In genomic region chr7:75506628-75507027, GRCm38 (mm10) we compare ENCODE assay signal across 29 mouse cellular contexts. TPM values are rescaled to one million over a fixed set of nuclear protein-coding genes. Genes with fewer than 3 reads are reported as not detected.
A peak's percentile ranks its signal among the peaks of the same experiment; 100 is the strongest.
DNase-seq lines count a peak whose midpoint lies in the region; ATAC-seq and TF ChIP-seq lines count a peak whose summit lies in the region.
"Had no signal": no experiment of that assay in that cellular context is flagged by ENCODE, and none has a peak within 500 bp of the region (broad histone marks: within the 10 kb centered on the region; RNA-seq: fewer than 3 reads in every experiment).

No protein-coding gene starts in this region.

- no peak for DNase-seq in embryonic facial prominence, embryonic 10.5 days (ENCODE audit: low spot score)
- DNase-seq in heart, adult 2 months, result no peak
- DNase-seq in heart, adult 18-20 months, result no peak
- DNase-seq in stomach, postnatal 0 days (ENCODE audit: low spot score), result no peak
- no peak for DNase-seq in spleen, adult 18-20 months
- DNase-seq: adrenal gland, postnatal 10 days; adrenal gland, postnatal 36 days; B cell, adult 2 months; cerebellum, adult 18-20 months; cerebellum, adult 9-10 months; cerebellum, postnatal 14 days; gastrocnemius, postnatal 14 days; heart, postnatal 36 days; kidney, adult 2 months had no signal

- H3K4me3 ChIP-seq in embryonic facial prominence, embryonic 15.5 days (replicated peaks), result no peak overlapping the region
- no peak overlapping the region for H3K4me3 ChIP-seq in embryonic facial prominence, embryonic 10.5 days
- H3K4me3 ChIP-seq in heart, adult 2 months, result no peak overlapping the region
- H3K4me3 ChIP-seq in intestine, embryonic 16.5 days (ENCODE audit: low read length), result no peak overlapping the region
- H3K4me3 ChIP-seq in intestine, embryonic 15.5 days (replicated peaks), result no peak overlapping the region
- H3K4me3 ChIP-seq in stomach, postnatal 0 days (ENCODE audit: low read depth, low read length), result no peak overlapping the region
- H3K4me3 ChIP-seq: embryonic facial prominence, embryonic 12.5 days; erythroblast, embryonic 14.5 days; forebrain, embryonic 12.5 days; heart, embryonic 12.5 days; hindbrain, embryonic 10.5 days had no signal

- TF ChIP-seq CTCF in heart, adult 2 months (IDR thresholded peaks at IDR 0.05), result no peak
- no peak for TF ChIP-seq CTCF in stomach, postnatal 0 days (IDR thresholded peaks at IDR 0.05; ENCODE audit: low read depth)

- no peak for TF ChIP-seq POLR2A in heart, adult 2 months (IDR thresholded peaks at IDR 0.05; ENCODE audit: insufficient read depth, low read depth, low read length)

- TF ChIP-seq EP300 in heart, adult 2 months (IDR thresholded peaks at IDR 0.05; ENCODE audit: insufficient read depth, low read depth, low read length), result no peak
- no peak for TF ChIP-seq EP300 in stomach, postnatal 0 days (optimal IDR thresholded peaks at IDR 0.05)

- H3K79me2 ChIP-seq in heart, adult 2 months (replicated peaks; ENCODE audit: control insufficient read depth, insufficient read depth, low read length), result peaks cover 4% of the 10 kb centered on the region

- ATAC-seq in embryonic facial prominence, embryonic 15.5 days (ENCODE audit: insufficient number of reproducible peaks, low FRiP score, low TSS enrichment, low read depth), result no peak
- ATAC-seq in intestine, embryonic 16.5 days, result no peak
- ATAC-seq in intestine, embryonic 15.5 days, result no peak
- no peak for ATAC-seq in stomach, postnatal 0 days (ENCODE audit: low FRiP score, low TSS enrichment)
- ATAC-seq: forebrain, embryonic 16.5 days; hindbrain, postnatal 0 days; inflammation-experienced regulatory T-cells, adult 6 months; Patski had no signal

- intact Hi-C loops in heart, adult 2 months (cut with DNase I), result loop anchor here (5.0 kb wide), 1 partner anchor 49 kb away; the partner anchor contains the start of gene Akap13

- 63% methylated on average over 4 of the region's 4 CpGs for WGBS in embryonic facial prominence, embryonic 15.5 days
- WGBS in embryonic facial prominence, embryonic 10.5 days, result 90% methylated on average over 4 of the region's 4 CpGs
- 64% methylated on average over 4 of the region's 4 CpGs for WGBS in heart, adult 2 months
- WGBS in intestine, embryonic 16.5 days, result 56% methylated on average over 4 of the region's 4 CpGs
- 70% methylated on average over 4 of the region's 4 CpGs for WGBS in intestine, embryonic 15.5 days
- WGBS in stomach, postnatal 0 days, result 66% methylated on average over 4 of the region's 4 CpGs

- H3K9ac ChIP-seq in embryonic facial prominence, embryonic 15.5 days, result no peak overlapping the region
- no peak overlapping the region for H3K9ac ChIP-seq in heart, adult 2 months (ENCODE audit: low read depth, low read length)
- no peak overlapping the region for H3K9ac ChIP-seq in intestine, embryonic 16.5 days (ENCODE audit: low read depth, low read length)
- H3K9ac ChIP-seq in intestine, embryonic 15.5 days, result no peak overlapping the region
- H3K9ac ChIP-seq in stomach, postnatal 0 days (ENCODE audit: low read length), result no peak overlapping the region
- H3K9ac ChIP-seq: embryonic facial prominence, embryonic 12.5 days; forebrain, embryonic 12.5 days; heart, embryonic 12.5 days; hindbrain, embryonic 14.5 days had no signal

- no peaks in the 10 kb centered on the region for H3K9me3 ChIP-seq in embryonic facial prominence, embryonic 15.5 days (replicated peaks)
- no peaks in the 10 kb centered on the region for H3K9me3 ChIP-seq in embryonic facial prominence, embryonic 10.5 days
- no peaks in the 10 kb centered on the region for H3K9me3 ChIP-seq in intestine, embryonic 16.5 days (ENCODE audit: control insufficient read depth, low read length)
- H3K9me3 ChIP-seq in intestine, embryonic 15.5 days, result no peaks in the 10 kb centered on the region
- H3K9me3 ChIP-seq in stomach, postnatal 0 days (ENCODE audit: control insufficient read depth, low read length), result no peaks in the 10 kb centered on the region
- H3K9me3 ChIP-seq: embryonic facial prominence, embryonic 12.5 days; forebrain, embryonic 12.5 days; G1E; heart, embryonic 12.5 days; hindbrain, embryonic 10.5 days had no signal

- H3K27me3 ChIP-seq in embryonic facial prominence, embryonic 15.5 days, result no peaks in the 10 kb centered on the region
- no peaks in the 10 kb centered on the region for H3K27me3 ChIP-seq in embryonic facial prominence, embryonic 10.5 days (replicated peaks; ENCODE audit: low read depth, poor library complexity, severe bottlenecking)
- no peaks in the 10 kb centered on the region for H3K27me3 ChIP-seq in heart, adult 2 months (ENCODE audit: control insufficient read depth, insufficient read depth, low read length)
- no peaks in the 10 kb centered on the region for H3K27me3 ChIP-seq in intestine, embryonic 16.5 days (replicated peaks; ENCODE audit: control insufficient read depth, insufficient read depth, low read length)
- H3K27me3 ChIP-seq in intestine, embryonic 15.5 days (replicated peaks), result no peaks in the 10 kb centered on the region
- no peaks in the 10 kb centered on the region for H3K27me3 ChIP-seq in stomach, postnatal 0 days (ENCODE audit: control insufficient read depth, insufficient read depth, low read length)
- H3K27me3 ChIP-seq: CH12.LX; embryonic facial prominence, embryonic 12.5 days; forebrain, embryonic 12.5 days; heart, embryonic 12.5 days; Patski had no signal

- peak overlapping the region; percentile 6; the same call in 1 of the 2 replicates for H3K27ac ChIP-seq in embryonic facial prominence, embryonic 15.5 days (replicated peaks)
- no peak overlapping the region for H3K27ac ChIP-seq in embryonic facial prominence, embryonic 10.5 days (replicated peaks)
- peak overlapping the region; percentile 6; the same call in 1 of the 2 replicates for H3K27ac ChIP-seq in heart, adult 2 months
- 0 out of 2 replicates have a peak overlapping the region, but pooled peaks have one; percentile 18 for H3K27ac ChIP-seq in intestine, embryonic 16.5 days (ENCODE audit: low read length)
- no peak overlapping the region for H3K27ac ChIP-seq in intestine, embryonic 15.5 days
- H3K27ac ChIP-seq in stomach, postnatal 0 days (replicated peaks), result 0 out of 2 replicates have a peak overlapping the region, but pooled peaks have one; percentile 26
- H3K27ac ChIP-seq: embryonic facial prominence, embryonic 12.5 days; forebrain, embryonic 12.5 days; hindbrain, embryonic 10.5 days; hindbrain, embryonic 14.5 days; hindbrain, postnatal 0 days had no signal

- H3K4me2 ChIP-seq in embryonic facial prominence, embryonic 15.5 days (replicated peaks), result no peak overlapping the region
- no peak overlapping the region for H3K4me2 ChIP-seq in intestine, embryonic 16.5 days (ENCODE audit: low read depth, low read length)
- no peak overlapping the region for H3K4me2 ChIP-seq in intestine, embryonic 15.5 days (replicated peaks)
- H3K4me2 ChIP-seq in stomach, postnatal 0 days (replicated peaks; ENCODE audit: low read depth), result no peak overlapping the region
- H3K4me2 ChIP-seq: embryonic facial prominence, embryonic 12.5 days; forebrain, embryonic 12.5 days; heart, embryonic 12.5 days; hindbrain, embryonic 14.5 days had no signal

- H3K36me3 ChIP-seq in embryonic facial prominence, embryonic 15.5 days, result no peaks in the 10 kb centered on the region
- H3K36me3 ChIP-seq in embryonic facial prominence, embryonic 10.5 days (replicated peaks), result no peaks in the 10 kb centered on the region
- peaks cover 16% of the 10 kb centered on the region for H3K36me3 ChIP-seq in heart, adult 2 months (ENCODE audit: control insufficient read depth, insufficient read depth, low read length)
- no peaks in the 10 kb centered on the region for H3K36me3 ChIP-seq in intestine, embryonic 16.5 days (ENCODE audit: control insufficient read depth, insufficient read depth, low read length)
- no peaks in the 10 kb centered on the region for H3K36me3 ChIP-seq in intestine, embryonic 15.5 days
- no peaks in the 10 kb centered on the region for H3K36me3 ChIP-seq in stomach, postnatal 0 days (ENCODE audit: control insufficient read depth, insufficient read depth, low read length)
- H3K36me3 ChIP-seq: embryonic facial prominence, embryonic 12.5 days; forebrain, embryonic 12.5 days; G1E; heart, embryonic 12.5 days; hindbrain, embryonic 10.5 days had no signal

- H3K4me1 ChIP-seq in embryonic facial prominence, embryonic 15.5 days, result peaks cover 14% of the 10 kb centered on the region; the same call in 1 of the 2 replicates
- peaks cover 7% of the 10 kb centered on the region; the same call in 1 of the 2 replicates for H3K4me1 ChIP-seq in embryonic facial prominence, embryonic 10.5 days
- H3K4me1 ChIP-seq in heart, adult 2 months (ENCODE audit: control insufficient read depth, insufficient read depth, low read length), result peaks cover 12% of the 10 kb centered on the region
- H3K4me1 ChIP-seq in intestine, embryonic 16.5 days (ENCODE audit: control insufficient read depth, insufficient read depth, low read length), result peaks cover 17% of the 10 kb centered on the region
- peaks cover 7% of the 10 kb centered on the region; the same call in 1 of the 2 replicates for H3K4me1 ChIP-seq in intestine, embryonic 15.5 days (replicated peaks)
- no peaks in the 10 kb centered on the region; the same call in 1 of the 2 replicates for H3K4me1 ChIP-seq in stomach, postnatal 0 days (replicated peaks; ENCODE audit: control insufficient read depth, insufficient read depth)
- H3K4me1 ChIP-seq: forebrain, embryonic 12.5 days; hindbrain, embryonic 10.5 days had no signal

RNA-seq across cellular contexts. Expression of gene Akap13, which starts 51.3 kb away (rescaled TPM):
- 46.1 and 47.6 TPM in 2 replicates for polyA plus RNA-seq in embryonic facial prominence, embryonic 15.5 days (2015; fragmentation: Nextera tagmentation; extraction: Ambion mirVana)
- polyA plus RNA-seq in embryonic facial prominence, embryonic 10.5 days (2016; fragmentation: Nextera tagmentation; extraction: Ambion mirVana), result 34.5 and 37.6 TPM in 2 replicates
- total RNA-seq in heart, adult 2 months (2021), result 10 to 100 TPM; 64.1 to 72.0 TPM
- 16.8 and 20.0 TPM in 2 replicates for polyA plus RNA-seq in heart, adult 2 months (2012; rRNA removed)
- total RNA-seq in heart, adult 18-20 months (2021), result 10 to 100 TPM; 63.8 to 73.6 TPM
- polyA plus RNA-seq in intestine, embryonic 16.5 days (2015; fragmentation: Nextera tagmentation; extraction: Ambion mirVana), result 22.1 and 24.9 TPM in 2 replicates
- polyA plus RNA-seq in intestine, embryonic 15.5 days (2015; fragmentation: Nextera tagmentation; extraction: Ambion mirVana), result 29.4 and 31.2 TPM in 2 replicates
- polyA plus RNA-seq in stomach, postnatal 0 days (2015; fragmentation: Nextera tagmentation; extraction: Ambion mirVana), result 15.2 and 18.8 TPM in 2 replicates

Comparison
In these comparisons a context has a peak if more than half of its experiments do, and no peak if none do; other contexts are left out.
1. H3K27ac ChIP-seq: peak in embryonic facial prominence, embryonic 15.5 days (single experiment), heart, adult 2 months (single experiment), intestine, embryonic 16.5 days (single experiment) and stomach, postnatal 0 days (single experiment); none in embryonic facial prominence, embryonic 10.5 days (single experiment) and intestine, embryonic 15.5 days (single experiment).